Mouse (Mus musculus) gastrocnemius, postnatal 25 days (tissue): Measurements from ENCODE around the gene Vasn. TPM values are rescaled to one million over a fixed set of nuclear protein-coding genes. Genes with fewer than 3 reads are reported as not detected.
A peak's percentile ranks its signal among the peaks of the same experiment; 100 is the strongest.

Source experiments
- DNase-seq: peaks from one replicate; pipeline ENCODE4 v3.0.0; 2022
- total RNA-seq, 2 experiments: library from RNA; stranded (reverse); gene quantifications; 1 replicate in 1 of 2; 2 replicates in 1 of 2; pipeline ENCODE4 v1.2.3; 2021

The Vasn gene
- total RNA-seq, 2 experiments from 2014 or later: 4.6 to 4.8 TPM

DNA sequence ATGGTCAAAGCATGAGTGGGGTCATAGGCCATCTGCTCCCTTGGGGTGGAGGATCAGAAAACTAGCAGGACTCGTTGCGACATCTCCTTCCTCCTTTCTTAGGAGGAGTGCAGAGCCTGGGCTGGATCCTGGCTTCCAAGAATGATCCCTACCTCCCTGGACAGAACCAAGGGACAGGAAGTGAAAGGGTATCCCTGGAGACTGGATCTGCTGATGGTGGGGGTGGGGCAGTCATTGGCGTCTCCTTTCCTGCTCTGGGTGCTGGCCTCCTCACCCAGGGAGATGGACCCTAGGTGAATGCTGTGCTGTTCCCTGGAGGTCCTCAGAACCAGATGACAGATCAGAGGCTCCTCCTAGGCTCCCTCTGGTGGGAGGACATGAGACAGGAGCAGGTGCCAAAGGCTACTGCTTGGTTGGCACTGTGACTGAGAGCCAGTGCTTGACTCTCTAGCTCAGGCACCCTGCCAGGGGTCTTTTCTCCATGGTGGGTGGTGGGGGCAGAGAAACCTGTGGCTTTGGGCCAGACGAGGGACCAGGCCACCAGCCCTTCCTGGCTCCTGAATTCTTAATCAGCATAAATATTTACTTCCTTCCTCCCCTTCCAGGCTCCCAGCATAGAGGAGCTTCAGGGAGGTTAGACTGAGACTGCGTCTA, 33.2 kb upstream of the Vasn start:
- DNase-seq: peak; percentile 56

DNA sequence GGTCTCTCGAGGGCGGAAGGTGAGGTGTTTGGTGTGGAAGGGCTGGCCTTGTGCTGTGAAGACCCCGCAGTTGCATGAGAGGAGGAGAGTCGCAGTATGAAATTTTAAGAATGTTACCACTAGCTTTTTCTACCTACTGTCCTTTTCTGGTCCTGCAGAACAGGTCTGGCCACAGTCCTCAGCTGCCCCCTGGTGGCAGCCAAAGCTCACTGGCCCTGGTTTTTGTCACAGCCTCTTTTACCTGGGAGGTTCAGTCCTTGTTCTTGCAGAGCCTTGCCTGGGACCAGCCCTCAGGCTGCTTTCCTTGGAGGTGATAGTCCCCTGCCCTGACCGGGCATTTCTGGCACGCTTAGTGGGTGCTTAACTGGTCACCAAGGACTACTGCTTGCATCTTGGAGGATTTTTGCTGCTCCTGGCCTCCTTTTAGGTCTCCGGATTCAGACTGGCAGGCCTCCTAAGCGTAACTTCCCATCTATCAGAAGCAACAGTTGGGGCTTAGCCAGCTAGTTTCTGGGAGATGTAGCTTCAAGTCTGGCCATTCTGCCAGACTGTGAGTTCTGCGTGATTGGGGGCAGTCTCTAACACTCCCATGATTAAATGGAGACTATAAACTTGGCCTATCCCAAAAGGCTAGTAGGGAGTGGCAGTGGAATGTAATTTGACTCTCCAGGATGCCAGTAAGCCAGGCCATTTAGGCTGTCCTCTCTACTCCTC, 31.8 kb upstream of the Vasn start:
- peak; percentile 78 for DNase-seq

DNA sequence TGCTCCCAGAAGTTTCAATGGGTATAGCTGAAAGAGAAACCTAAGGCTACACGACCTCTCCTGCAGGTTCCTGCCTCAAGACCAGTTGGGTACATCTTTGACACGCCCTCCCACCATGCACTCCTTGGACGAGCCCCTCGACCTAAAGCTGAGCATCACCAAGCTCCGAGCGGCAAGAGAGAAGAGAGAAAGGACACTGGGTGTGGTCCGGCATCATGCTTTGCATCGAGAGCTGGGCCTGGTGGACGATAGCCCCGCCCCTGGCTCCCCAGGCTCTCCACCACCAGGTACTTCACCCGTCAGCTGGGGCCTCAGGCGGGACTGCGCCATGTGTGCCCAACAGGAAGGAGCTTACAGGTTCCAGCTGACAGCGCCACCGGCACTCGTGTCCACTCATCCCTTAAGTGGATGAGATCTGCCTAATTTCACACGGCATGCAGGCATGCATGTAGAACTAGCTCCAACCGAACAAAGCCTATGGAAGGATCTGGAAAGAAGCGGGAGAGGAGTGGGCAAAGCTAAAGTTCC, 31.1 kb upstream of the Vasn start:
- DNase-seq: no peak

DNA sequence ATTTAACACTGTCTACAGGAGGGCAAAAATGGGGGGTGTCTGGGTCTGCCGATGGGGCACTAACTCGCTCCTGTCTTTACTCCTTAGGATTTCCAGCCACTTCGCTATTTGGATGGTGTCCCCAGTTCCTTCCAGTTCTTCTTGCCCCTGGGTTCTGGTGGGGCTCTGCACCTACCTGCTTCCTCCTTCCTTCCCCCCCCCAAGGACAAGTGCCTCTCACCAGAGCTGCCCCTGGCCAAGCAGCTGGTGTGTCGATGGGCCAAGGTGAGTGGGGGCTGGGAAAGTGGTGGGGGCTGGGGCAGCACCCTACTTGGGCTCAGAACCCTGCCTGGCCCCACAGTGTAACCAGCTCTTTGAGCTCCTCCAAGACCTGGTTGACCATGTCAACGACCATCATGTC, 28.5 kb upstream of the Vasn start:
- DNase-seq: no peak

DNA sequence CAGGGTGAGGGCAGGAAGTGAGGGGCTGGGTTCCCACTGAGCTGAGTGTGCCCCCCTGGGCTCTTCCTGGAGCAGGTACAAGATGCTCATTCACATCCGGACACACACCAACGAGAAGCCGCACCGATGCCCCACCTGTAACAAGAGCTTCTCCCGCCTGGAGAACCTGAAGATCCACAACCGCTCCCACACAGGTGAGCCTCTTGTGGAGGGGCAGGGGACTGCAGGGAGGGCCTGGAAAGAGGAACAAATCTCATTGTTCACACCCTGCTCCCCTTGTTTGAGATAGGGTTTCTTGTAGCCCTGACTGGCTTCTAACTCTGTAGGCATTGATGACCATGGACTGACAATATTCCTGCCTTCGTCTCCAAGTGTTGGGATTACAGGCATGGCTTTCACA, 28.1 kb upstream of the Vasn start:
- DNase-seq: no peak

DNA sequence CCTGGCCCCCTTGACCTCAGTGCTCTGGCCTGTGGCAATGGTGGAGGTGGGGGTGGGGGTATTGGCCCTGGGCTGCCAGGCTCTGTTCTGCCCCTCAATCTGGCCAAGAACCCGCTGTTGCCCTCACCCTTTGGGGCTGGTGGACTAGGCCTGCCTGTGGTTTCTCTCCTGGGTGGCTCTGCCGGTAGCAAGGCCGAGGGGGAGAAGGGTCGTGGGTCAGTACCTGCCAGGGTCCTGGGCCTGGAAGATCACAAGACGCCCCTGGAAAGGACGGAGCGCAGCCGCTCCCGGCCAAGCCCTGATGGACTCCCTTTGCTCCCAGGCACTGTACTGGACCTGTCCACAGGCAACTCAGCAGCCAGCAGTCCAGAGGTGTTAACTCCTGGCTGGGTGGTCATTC, 26.0 kb upstream of the Vasn start:
- no peak for DNase-seq

DNA sequence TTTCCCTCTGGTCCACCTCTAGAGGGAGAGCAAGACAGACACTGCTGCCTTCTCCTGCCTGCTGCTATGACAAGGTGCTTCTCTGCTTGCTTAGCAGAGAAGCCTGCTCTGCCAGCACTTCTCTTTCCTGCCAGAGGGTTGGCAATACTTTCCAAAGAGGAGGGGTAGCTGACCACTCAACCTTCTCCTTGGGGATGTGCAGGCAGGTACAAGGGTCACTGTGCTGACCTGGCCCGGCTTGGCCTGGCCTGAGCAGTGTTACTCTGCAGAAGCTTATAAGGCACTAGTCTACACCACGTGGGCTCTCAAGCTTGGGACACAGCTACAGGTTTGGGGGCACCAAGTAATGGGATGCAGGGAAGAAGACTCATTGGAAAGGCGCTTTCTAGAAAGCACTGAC, 25.1 kb upstream of the Vasn start:
- DNase-seq: no peak

DNA sequence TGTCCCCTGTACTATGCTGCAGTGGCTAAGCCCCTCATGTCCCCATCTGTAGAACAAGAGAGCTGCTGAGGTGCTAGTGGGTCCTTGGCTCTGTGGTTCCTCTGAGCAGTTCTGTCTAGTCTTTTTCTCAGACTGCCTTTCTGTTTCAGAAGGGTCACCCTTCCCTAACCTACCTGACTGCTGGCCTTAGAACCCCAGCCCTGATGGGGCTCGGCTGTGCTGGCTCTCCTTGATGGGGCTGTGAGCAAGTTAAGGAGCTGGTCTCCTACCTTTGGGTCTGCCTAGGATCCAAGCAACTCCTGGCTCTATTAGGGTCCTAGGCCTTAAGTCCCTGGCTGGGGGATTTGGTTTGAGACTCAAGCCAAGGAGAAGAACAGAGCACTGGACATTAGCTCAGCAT, 24.4 kb upstream of the Vasn start:
- no peak for DNase-seq

DNA sequence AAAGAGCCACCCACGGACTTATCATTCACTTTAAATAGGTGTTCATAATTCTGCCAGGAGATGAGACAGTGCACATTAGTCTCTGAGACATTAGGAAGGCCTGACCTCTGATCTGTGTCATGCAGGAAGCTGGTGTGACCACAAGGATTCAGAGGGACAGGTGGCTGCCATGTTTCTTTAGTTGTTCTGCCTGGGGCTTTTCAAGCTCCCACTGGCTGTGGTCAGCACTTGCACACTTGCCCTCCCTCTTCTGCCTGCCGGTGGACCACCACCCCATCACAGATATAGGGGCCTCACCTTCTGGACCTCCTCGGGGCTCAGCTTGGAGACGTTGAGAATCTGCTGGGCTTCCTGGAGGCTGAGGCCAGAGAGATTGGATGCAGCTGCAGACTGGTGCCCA, 22.9 kb upstream of the Vasn start:
- DNase-seq: no peak

DNA sequence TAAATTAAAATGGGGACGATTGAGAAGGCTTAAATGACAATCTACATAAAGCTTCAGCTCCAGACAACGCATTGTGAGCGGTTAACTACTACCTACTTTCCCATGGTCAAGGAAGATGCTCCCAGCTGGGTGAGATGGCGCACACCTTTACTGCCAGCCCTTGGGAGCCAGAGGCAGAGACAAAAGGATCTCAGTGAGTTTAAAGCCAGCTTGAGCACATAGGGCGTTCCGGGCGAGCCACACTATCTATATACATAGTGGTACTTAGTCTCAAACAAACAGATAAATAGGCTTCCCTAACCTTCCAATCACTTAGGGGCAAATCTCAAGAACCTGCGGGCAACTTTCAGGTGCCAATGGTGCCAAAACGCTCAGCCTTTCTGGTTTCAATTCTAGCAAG, 15.7 kb upstream of the Vasn start:
- no peak for DNase-seq

DNA sequence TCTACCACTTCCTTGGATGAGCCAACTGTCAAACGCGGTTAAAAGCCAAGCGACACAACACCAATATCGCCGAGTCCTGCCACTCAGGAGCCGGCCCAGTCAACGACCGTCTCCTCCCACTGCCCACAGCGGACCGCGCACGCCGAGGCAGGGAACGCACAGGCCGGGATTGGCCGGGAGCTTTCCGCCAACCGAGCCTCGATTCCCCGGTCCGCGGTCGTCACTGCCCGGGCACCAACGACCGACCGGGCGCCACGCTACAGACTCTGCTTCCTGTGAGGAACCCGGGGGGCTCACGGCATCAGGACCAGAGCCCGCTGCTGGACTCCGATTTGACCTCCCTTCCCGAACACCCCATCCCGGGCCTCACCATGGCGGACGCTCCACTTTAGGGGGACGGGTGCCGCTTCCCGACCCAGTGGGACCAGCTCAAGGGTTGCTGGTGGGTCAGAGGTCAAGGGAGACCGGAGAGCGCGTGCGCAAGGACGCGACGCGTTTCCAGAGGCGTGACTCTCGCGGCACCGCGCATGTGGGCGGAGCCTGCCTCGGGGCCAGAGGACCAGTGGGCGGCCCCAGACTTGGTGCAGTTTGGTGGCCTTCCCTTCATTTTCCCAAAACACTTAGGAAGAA, 15.1 kb upstream of the Vasn start, which contains the start of gene Pam16:
Gene Pam16, minus strand, starts transcription at position 508 of the 630 bp plus-strand sequence.
- DNase-seq: peak; percentile 90

DNA sequence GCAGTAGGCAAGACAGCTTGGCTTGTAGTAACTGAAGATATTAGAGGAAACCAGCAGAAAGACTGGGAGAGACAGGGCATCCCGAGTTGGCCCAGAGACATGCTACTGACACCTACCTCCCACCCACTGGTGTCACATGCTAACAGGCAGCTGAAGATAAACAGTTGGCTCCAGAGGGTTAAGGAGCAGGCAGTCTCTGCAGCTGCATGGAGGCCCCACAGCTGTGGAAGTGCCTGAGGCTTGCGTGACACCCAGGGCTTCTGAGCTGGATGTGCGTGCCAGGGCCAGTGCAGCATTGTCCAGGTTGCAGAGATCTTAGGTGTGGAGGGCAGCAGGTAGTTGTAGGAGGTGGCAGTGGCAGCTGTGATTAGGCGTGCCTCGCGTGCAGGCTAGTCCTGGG, 12.6 kb upstream of the Vasn start:
- DNase-seq: no peak

DNA sequence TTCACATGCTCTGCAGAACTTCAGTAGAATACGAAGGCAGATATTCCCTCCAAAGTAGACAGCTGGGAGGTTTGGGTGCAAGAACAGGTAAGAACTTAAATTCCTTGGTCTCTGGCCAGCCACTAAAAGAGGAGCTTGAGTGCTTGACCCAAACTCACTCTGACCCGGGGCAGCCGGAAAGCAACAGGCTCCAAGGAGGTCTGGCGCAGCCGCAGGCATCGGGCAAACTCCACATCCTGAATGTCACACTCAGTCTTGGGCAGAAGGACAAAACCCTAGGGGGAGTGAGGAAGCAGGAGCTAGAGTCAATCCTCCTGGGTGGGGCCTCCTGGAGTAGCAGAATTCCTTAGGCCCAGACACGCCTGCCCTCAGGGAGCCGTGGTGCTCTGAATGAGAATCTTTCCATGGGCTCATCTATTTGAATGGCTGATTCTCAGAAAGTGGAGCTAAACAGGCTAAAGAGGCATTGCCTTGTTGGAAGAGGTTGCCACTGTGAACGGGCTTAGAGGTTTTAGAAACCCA, 10.8 kb upstream of the Vasn start:
- DNase-seq: no peak

DNA sequence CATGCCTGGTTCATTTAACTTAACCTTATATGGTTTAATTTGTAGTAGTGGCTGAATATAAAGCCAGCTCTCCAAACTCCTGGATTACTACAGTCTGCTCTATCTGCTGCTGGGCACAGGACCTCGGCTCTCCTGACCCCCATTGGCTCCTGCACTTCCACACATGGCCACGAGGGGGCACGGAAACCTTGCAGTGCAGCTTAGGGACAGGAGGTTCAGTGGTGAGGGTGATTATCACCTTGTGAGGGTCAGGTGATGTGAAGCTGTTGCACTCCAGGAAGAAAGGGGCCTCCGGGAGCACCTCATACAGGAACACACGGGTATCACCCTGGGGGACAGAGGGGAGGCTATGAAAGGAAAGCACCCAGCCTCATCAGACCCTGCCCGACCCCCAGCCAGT, 9.8 kb upstream of the Vasn start:
- peak; percentile 59 for DNase-seq

DNA sequence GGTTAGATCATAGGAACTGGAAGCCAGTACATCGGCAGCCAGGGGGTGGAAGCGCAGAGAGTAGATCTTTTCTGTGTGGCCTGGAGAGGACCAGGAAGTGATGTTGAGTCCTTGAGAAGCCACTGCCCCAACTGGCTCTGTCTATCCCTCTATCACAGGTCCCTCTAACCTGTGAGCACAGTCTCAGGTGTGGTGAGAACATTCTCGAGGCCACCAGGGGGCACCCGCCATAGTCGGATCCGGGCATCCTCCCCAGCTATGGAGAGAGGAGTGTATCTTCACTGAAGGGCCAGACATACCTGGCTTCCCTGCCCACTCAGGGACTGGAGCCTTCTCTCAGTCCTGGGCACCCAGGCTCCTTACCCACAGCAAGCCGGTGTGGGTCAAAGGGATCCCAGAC, 7.7 kb upstream of the Vasn start:
- no peak for DNase-seq

DNA sequence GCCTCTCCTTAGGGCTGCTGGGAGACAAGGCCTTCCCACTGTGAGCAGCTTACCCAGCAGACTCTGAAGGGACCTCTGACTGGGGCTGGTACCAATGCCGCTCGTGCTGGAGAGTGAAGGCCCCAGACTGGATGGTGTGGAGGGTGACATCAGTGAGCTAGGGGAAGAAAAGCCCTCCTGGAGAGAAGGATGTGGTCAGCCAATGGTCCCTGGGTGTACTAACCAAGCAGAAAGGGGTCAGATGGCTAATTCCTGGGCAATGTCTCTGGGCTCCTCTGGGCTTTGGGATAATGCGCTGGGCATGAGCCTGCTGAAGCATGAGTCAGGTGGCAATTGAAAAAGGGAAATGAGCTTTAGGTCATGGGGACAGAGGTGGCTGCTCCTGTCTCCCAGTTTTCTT, 6.1 kb upstream of the Vasn start:
- DNase-seq: no peak

DNA sequence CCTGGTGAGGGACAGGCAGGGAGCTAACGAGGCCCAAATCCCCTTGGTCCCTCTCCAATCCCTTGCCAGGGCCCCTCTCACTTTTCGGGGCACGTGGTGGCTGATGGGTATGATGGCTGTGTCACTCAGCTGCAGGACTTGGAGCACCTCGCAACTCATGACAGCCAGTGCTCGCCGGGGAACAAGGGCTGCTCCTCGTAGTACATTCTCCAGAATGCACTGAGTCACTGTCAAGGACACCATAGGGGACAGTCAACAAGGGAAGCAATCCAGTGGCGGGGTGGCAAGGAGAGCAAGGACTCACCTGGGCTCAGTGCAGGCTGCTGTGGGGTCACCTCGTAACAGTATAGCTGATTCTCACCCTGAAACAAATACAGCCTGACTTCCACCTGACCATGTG, 5.1 kb upstream of the Vasn start:
- DNase-seq: no peak

DNA sequence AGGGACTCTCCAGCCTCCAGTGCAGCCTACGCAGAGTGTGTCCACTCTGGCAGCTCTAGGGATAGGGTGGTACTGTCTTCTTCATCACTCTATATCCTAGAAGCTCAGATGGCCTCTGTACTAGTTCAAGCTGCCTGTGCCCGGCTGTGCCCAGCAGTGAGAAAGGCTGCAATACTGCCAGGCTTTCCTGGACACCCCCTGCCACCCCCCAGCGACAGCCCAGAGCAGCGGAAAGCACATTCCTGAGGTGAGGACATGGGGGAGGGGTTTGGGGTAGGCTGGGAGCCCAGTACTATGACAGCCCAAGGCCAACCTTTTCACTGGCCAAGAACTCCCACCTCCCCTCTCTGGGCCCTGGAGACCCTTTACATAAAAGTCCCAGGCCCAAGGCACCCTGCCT, 4.0 kb upstream of the Vasn start:
- no peak for DNase-seq

DNA sequence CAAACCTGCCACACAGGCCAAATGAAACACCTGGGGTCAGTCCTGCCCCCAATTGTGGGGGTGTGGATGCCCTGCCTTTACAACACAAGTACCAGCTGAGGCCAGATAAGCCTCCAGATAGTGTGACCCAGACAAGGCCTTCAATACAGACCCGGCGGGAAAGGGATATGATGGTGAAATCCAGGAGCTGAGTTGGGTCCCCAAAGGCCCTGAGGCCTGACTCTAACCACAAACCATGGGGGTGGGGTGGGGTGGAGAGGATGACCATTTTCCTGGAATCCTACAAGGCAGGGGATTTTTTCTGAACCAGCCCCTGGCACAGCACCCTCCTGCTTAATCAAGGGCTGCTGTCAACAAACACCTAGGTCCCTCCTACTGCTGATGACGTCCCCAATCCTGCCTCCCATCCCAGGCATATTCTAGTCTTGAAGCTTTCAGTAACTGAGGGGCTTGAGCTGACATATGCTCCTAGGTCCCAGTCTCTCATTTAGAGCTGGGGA, 800 bp upstream of the Vasn start:
- DNase-seq: no peak

DNA sequence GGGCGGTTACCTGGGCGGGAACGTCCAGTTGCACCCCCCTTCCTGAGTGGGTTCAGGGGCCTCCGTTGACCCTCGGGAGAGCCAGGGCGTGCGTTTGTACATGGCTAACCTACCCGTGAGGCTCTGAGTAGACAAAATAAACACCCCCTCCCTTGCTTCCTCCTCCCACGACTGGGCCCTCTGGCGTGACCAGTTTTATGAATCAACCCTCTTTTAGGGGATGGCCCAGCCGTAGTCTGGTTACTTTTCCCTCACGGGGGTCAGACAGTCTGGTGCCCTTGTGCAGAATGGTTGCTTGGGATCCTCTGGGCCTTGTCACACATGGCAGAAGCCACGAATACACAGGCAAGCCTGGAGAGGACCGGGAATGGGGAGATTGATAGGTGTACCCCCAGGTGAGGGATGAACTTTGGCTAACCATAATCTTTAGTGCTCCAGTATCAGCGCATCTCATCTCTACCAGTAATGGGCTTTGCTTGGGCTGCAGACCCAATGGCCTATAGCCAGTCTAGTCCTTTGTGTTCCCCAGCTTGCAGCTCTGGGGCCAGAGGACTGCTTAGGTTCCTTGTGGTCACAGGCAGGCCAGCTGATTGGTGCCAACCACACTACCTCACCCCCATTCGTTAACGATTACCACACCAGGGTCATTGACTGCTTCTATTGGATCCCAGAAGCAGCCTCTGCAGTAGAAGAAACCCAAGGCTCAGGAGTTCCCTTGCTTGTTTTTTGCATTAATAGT, 695 bp downstream of the Vasn start:
- DNase-seq: no peak

DNA sequence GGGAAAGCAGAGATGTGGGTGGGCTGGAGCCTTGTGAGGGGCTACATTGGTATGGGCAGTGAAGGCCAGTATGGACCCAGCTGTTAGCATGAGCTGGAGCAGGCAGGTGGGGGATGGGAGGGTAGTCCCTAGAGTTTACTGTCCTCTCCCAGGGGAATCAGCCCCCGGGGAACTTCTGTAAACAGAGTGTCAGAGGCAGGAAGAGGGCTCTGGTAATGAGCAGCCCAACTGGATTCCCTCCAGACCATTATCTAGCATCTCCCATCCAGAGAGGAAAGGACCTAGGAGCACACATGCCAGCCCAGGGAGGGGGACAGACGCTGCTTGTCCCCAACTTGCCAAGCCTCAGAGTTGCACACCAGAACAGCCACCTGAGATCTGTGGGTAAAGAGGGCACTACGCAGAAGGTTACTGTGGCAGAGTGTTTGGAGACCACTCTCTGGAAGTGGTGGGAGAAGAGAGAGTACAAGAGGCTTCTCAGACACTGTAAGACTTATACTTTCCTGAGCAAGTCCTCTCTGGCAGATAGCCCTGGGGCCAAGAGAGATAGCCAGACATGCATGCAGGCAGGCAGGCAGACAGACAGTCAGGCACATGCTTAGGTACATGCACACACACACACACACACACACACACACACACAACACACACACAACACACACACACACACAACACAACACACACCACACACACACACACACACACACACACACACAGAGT, 1.5 kb downstream of the Vasn start:
- DNase-seq: no peak

DNA sequence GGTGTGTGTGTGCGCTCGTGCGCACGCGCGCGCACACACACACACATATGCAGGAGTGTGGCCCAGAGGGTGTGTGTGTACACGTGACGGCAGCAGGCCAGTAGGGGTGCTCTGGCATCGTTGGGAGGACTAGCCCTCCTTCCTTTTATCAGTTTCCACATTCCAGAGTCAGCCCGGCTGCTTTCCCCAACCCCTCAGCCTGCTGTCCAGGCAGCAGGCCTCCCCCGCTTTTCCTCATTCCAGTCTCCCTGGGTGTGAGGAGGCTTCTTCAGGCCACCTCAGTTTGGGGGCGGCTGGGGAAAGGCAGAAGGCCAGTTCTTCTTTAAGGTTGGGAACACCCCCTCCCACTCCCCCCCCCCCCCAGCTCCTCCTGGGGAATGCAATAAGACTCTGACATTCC, 2.4 kb downstream of the Vasn start:
- peak; percentile 45 for DNase-seq
